Mouse (Mus musculus) brain, embryonic 14.5 days (tissue): ENCODE results near the gene Thbs3.

Source experiments
- CTCF ChIP-seq: fragments of 200-500 bp; IDR thresholded peaks from 2 replicates; pipeline ENCODE4 v1.5.1; 2012; ENCODE audit warnings: inconsistent platforms, mild to moderate bottlenecking, moderate library complexity, borderline replicate concordance; ENCODE audit not compliant: insufficient read depth, insufficient read length; ENCODE audit errors: extremely low read depth
- POLR2A ChIP-seq: fragments of 200-500 bp; IDR thresholded peaks from 2 replicates; pipeline ENCODE4 v1.6.1; 2012; ENCODE audit warnings: mild to moderate bottlenecking, inconsistent platforms, borderline replicate concordance; ENCODE audit not compliant: poor library complexity, insufficient read depth, insufficient read length, severe bottlenecking; ENCODE audit errors: extremely low read depth

DNA sequence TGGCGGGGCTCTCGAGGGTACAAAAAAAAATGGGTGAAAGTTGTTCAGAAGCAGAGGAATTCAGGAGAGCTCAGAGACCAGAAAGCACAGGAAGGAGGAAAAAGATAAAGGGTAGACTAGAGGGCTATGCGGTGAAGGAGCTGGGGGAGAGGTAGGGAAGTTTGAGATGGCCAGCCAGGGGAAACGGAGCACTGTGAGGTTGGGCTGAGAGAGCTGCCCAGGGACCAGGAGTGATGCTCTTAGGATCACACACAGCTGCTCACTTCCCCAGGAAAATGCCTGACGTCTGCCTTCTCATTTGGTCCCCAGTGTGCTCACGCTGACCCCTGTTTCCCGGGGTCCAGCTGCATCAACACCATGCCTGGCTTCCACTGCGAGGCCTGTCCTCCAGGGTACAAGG, 4.6 kb downstream of the Thbs3 start:
- TF ChIP-seq CTCF (no peak), POLR2A (no peak)
